Mouse (Mus musculus) myocyte (in vitro differentiated cells): ENCODE data around the gene Pdcd4. TPM values are rescaled to one million over a fixed set of nuclear protein-coding genes. Genes with fewer than 3 reads are reported as not detected.

ENCODE experiments used
- H3K27me3 ChIP-seq: one replicate; pipeline ENCODE4 v1.6.1; 2011; ENCODE audit not compliant: control insufficient read depth, insufficient read depth, insufficient read length
- H3K36me3 ChIP-seq: one replicate; pipeline ENCODE4 v1.6.1; 2011; ENCODE audit not compliant: control insufficient read depth, insufficient read depth
- H3K4me2 ChIP-seq: one replicate; pipeline ENCODE4 v1.6.1; 2011; ENCODE audit warnings: low read depth, control low read depth
- H3K4me3 ChIP-seq: one replicate; pipeline ENCODE4 v1.5.1; 2011; ENCODE audit warnings: mild to moderate bottlenecking, control low read depth, moderate library complexity
- H3K79me2 ChIP-seq: one replicate; pipeline ENCODE4 v1.6.1; 2011; ENCODE audit not compliant: control insufficient read depth, insufficient read depth
- H3ac ChIP-seq: one replicate; pipeline ENCODE4 v1.6.1; 2011; ENCODE audit not compliant: control insufficient read depth, insufficient read length
- CEBPB ChIP-seq: IDR thresholded peaks from 2 replicates; pipeline ENCODE4 v1.6.1; 2011; ENCODE audit warnings: mild to moderate bottlenecking, moderate library complexity; ENCODE audit not compliant: poor library complexity, insufficient read depth, severe bottlenecking
- E2F4 ChIP-seq: IDR thresholded peaks from one replicate; pipeline ENCODE4 v1.6.1; 2011; ENCODE audit warnings: mild to moderate bottlenecking, control low read depth, moderate library complexity; ENCODE audit not compliant: insufficient read depth
- MAX ChIP-seq: IDR thresholded peaks from one replicate; pipeline ENCODE4 v1.6.1; 2011; ENCODE audit warnings: low read depth, mild to moderate bottlenecking, control low read depth
- MYOD1 ChIP-seq, 3 experiments: IDR thresholded peaks; one replicate each; pipeline ENCODE4 v1.6.1; 2011; ENCODE audit warnings: control low read depth in 2 of 3, low read depth in 2 of 3, mild to moderate bottlenecking in 2 of 3, moderate library complexity in 1 of 3; ENCODE audit not compliant: insufficient read length in 2 of 3, control insufficient read depth in 1 of 3
- MYOG ChIP-seq, 3 experiments: IDR thresholded peaks; one replicate each; pipeline ENCODE4 v1.6.1; 2011; ENCODE audit warnings: control low read depth in 2 of 3, low read depth in 2 of 3, mild to moderate bottlenecking in 2 of 3; ENCODE audit not compliant: insufficient read length in 2 of 3, control insufficient read depth in 1 of 3, insufficient read depth in 1 of 3
- POLR2A ChIP-seq: IDR thresholded peaks from one replicate; pipeline ENCODE4 v1.6.1; 2011; ENCODE audit warnings: low read depth, mild to moderate bottlenecking, control low read depth, moderate library complexity; ENCODE audit not compliant: insufficient read length
- POLR2AphosphoS2 ChIP-seq: IDR thresholded peaks from one replicate; pipeline ENCODE4 v1.6.1; 2011; ENCODE audit warnings: low read depth, control low read depth; ENCODE audit not compliant: insufficient read length
- REST ChIP-seq: IDR thresholded peaks from one replicate; pipeline ENCODE4 v1.6.1; 2011; ENCODE audit warnings: mild to moderate bottlenecking, control low read depth, moderate library complexity; ENCODE audit not compliant: insufficient read depth, insufficient read length
- SRF ChIP-seq: IDR thresholded peaks from one replicate; pipeline ENCODE4 v1.6.1; 2011; ENCODE audit warnings: low read depth; ENCODE audit not compliant: control insufficient read depth, insufficient read length
- TCF12 ChIP-seq: IDR thresholded peaks from one replicate; pipeline ENCODE4 v1.6.1; 2011; ENCODE audit warnings: mild to moderate bottlenecking, control low read depth; ENCODE audit not compliant: poor library complexity, insufficient read depth, severe bottlenecking
- TCF3 ChIP-seq: IDR thresholded peaks from one replicate; pipeline ENCODE4 v1.6.1; 2011; ENCODE audit warnings: low read depth, control low read depth; ENCODE audit not compliant: insufficient read length
- USF1 ChIP-seq: IDR thresholded peaks from one replicate; pipeline ENCODE4 v1.6.1; 2011; ENCODE audit warnings: low read depth, mild to moderate bottlenecking, control low read depth, moderate library complexity
- polyA plus RNA-seq: library from polyadenylated mRNA; unstranded; fragments of >200 nt; fragmentation: generic; extraction: Trizol; gene quantifications from one replicate; pipeline ENCODE4 v1.2.1, GENCODE M21; 2012; ENCODE audit warnings: missing spikeins

The Pdcd4 gene
- polyA plus RNA-seq, 1 experiment, result 8.4 TPM

DNA sequence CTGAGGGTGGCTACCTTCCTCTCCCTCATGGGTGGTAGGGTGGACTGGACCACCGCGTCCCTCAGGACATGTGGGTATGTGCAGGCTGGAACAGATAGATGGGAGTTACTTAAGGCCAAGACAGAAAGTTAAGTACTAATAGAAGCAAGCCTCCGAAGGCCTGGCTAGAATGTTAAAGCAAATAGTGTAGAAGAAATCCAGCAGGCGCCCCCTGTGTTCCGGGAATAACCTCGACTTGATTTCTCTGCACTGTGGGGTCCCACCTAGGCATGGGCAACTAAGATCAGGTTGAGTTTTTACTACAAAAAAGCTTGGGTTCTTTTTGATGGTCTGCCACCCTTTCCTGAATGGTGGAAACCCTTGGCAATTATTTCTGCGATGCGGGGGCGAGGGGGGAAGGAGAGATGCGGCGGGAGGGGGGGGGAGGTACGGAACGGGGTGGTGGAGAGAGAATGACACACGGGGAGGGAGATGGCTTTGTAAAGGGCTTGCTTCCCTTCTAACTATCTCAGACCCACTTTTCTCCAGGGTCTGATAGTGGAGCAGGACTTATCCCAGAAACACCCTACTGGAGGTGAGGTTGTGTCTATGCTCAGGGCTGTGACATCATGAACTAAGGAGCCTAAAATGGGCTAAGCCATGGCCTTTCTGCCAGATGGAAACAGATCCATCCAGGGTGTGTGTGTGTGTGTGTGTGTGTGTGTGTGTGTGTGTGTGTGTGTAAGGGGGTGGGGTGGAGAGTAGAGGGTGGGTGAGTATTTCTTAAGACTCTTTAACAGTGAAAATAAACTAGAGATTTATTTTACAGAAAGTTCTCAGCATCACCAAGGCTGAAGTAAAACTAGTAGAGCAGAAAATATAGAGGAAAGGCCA is 40.0 kb upstream of the Pdcd4 start:
- no peaks in the 10 kb centered on the region for H3K27me3 ChIP-seq
- H3ac ChIP-seq, result no peak overlapping the region
- no peak overlapping the region for H3K4me3 ChIP-seq
- H3K79me2 ChIP-seq, result no peaks in the 10 kb centered on the region
- TF ChIP-seq USF1 (no peak), TCF12 (no peak), POLR2AphosphoS2 (no peak), MYOD1 (IDR thresholded peaks at IDR 0.05; ENCODE audit: control insufficient read depth in 1 of 3, insufficient read length in 2 of 3, low read depth in 2 of 3) (no peak), CEBPB (no peak), TCF3 (no peak), SRF (no peak), REST (no peak), MYOG (IDR thresholded peaks at IDR 0.05; ENCODE audit: control insufficient read depth in 1 of 3, insufficient read depth in 1 of 3, insufficient read length in 2 of 3, low read depth in 2 of 3) (no peak), POLR2A (no peak), MAX (no peak), E2F4 (no peak)
- H3K4me2 ChIP-seq, result no peak overlapping the region
- peaks cover 41% of the 10 kb centered on the region for H3K36me3 ChIP-seq

DNA sequence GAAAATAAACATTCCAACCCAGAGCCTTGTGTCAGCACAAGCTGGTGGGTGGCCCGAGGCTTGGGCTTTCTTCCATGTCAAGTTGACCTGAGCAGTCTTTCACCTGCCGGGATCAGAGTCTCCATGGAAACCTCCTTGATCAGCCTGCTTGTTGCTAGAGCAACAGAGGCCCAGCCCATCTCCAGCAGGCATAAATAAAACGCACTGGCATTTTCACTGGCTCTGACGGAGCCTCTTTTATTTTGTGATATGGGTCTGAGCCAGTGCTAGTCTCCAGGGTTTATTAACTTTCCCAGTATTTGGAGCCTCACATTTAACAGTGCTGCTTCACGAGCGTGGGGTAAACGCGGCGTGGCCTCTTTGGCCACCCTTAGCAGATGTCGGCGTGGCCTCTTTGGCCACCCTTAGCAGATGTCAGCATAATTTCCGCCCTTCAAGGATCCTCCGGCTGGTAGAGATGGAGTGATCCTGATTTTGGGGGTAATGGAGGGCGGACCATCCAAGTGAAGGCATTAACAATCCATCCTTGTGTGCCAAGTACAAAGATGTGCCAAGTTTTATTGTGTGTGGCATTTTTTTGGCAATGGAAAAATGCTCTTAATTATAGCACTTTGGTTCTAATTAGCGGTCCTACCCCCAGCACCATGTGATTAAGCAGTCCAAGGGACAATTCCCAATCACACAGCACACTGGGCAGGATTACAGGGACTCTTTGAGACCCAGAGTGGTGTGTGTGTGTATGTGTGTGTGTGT is 39.2 kb upstream of the Pdcd4 start:
- Histone ChIP-seq H3K4me3 (no peak overlapping the region), H3K4me2 (no peak overlapping the region), H3K27me3 (no peaks in the 10 kb centered on the region), H3K36me3 (peaks cover 41% of the 10 kb centered on the region), H3K79me2 (no peaks in the 10 kb centered on the region), H3ac (no peak overlapping the region)
- no peak for TF ChIP-seq TCF3
- TF ChIP-seq POLR2A, result no peak
- TF ChIP-seq CEBPB, result no peak
- TF ChIP-seq USF1, result no peak
- TF ChIP-seq E2F4, result no peak
- no peak for TF ChIP-seq POLR2AphosphoS2
- TF ChIP-seq SRF, result no peak
- no peak for TF ChIP-seq MYOG (IDR thresholded peaks at IDR 0.05; ENCODE audit: control insufficient read depth in 1 of 3, insufficient read depth in 1 of 3, insufficient read length in 2 of 3, low read depth in 2 of 3)
- TF ChIP-seq TCF12, result no peak
- TF ChIP-seq MAX, result no peak
- no peak for TF ChIP-seq REST
- no peak for TF ChIP-seq MYOD1 (IDR thresholded peaks at IDR 0.05; ENCODE audit: control insufficient read depth in 1 of 3, insufficient read length in 2 of 3, low read depth in 2 of 3)

- H3ac ChIP-seq, result no peak overlapping the region
- peaks cover 38% of the 10 kb centered on the region for H3K36me3 ChIP-seq
- no peak overlapping the region for H3K4me3 ChIP-seq
- TF ChIP-seq TCF12 (no peak), CEBPB (no peak), USF1 (no peak), POLR2A (no peak), REST (no peak), MAX (no peak), E2F4 (no peak), MYOD1 (IDR thresholded peaks at IDR 0.05; ENCODE audit: control insufficient read depth in 1 of 3, insufficient read length in 2 of 3, low read depth in 2 of 3) (no peak), TCF3 (no peak), SRF (no peak)
- no peak overlapping the region for H3K4me2 ChIP-seq
- no peaks in the 10 kb centered on the region for H3K27me3 ChIP-seq
- no peaks in the 10 kb centered on the region for H3K79me2 ChIP-seq
Measured at GRCm38 (mm10) chr19:53854978-53855377, 37.1 kb upstream of the Pdcd4 start.

DNA sequence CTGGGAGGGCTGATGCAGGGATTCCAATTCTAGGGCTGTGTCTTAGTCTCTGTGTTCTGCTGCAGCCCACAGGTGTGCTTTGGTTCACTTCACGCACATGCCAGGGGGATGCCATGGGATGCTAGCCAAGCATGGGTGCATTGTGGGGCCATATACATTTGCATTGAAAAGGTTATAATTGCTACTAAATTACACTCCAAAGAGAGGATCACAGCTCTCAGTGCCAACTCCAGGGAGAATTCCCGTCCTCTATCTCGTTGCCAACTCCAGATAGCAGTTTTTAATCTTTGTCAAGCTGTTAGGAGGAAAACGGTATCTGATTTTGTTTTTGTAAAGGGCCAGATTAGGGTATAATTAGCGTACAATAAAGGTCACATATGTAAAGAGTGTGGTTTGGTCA is 36.2 kb upstream of the Pdcd4 start:
- peaks cover 42% of the 10 kb centered on the region for H3K36me3 ChIP-seq
- no peak overlapping the region for H3K4me3 ChIP-seq
- no peak overlapping the region for H3K4me2 ChIP-seq
- H3K79me2 ChIP-seq, result no peaks in the 10 kb centered on the region
- no peak overlapping the region for H3ac ChIP-seq
- TF ChIP-seq MYOD1 (IDR thresholded peaks at IDR 0.05; ENCODE audit: control insufficient read depth in 1 of 3, insufficient read length in 2 of 3, low read depth in 2 of 3) (no peak), POLR2A (no peak), MAX (no peak), USF1 (no peak), TCF3 (no peak), MYOG (IDR thresholded peaks at IDR 0.05; ENCODE audit: control insufficient read depth in 1 of 3, insufficient read depth in 1 of 3, insufficient read length in 2 of 3, low read depth in 2 of 3) (no peak), SRF (no peak)
- H3K27me3 ChIP-seq, result no peaks in the 10 kb centered on the region
